Mouse (Mus musculus): Measurements from ENCODE around the gene Pifo.
"Not testable (repeated sequence)": the region's sequence is repeated elsewhere in the genome, so short reads cannot be mapped to it uniquely, and the experiment has no call there.

Pifo gene

DNA sequence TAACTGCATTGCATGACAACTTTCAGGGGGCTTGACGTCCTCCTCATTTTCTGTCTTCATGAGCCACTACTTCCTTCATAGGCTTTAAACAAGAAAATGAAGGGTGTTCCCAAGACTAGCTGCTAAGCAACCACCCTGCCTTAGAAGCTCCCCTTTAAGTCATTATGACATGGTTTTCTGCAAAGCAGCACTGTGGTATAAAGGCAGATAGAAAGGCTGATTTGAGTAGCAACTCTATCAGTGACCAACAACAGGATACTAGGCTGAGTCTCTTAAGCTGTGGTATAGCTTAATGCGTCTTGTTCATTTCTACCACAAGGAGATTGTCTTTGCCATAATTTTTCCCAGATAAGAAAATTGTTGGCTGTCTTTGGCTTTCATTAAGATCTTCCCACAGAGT lies at the start of gene Pifo:
Gene Pifo (minus strand): TSS at position 101 of the 400 bp plus-strand sequence.
- DNase-seq (ENCODE audit: low spot score in 2 of 2) = no peak

DNA sequence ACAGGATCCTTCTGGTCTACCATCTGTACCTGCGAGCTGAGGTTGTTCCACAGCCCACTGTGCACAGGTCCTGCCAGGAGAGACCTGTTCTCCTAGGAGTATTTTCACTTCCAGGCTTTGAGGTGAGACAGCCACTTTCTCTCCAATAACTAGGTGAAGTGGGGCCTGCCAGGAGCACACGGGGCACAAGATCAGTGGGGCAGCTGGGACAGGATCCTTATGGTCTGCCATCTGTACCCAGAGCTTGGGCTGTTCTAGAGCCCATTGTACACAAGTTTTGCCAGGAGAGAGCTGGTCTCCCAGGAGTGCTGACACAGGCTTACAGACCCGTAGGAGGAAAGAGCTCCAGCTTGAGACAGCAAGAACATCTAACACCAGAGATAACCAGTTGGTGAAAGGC lies 43.5 kb upstream of the Pifo start:
- no peak for DNase-seq (ENCODE audit: low spot score in 2 of 2)

DNA sequence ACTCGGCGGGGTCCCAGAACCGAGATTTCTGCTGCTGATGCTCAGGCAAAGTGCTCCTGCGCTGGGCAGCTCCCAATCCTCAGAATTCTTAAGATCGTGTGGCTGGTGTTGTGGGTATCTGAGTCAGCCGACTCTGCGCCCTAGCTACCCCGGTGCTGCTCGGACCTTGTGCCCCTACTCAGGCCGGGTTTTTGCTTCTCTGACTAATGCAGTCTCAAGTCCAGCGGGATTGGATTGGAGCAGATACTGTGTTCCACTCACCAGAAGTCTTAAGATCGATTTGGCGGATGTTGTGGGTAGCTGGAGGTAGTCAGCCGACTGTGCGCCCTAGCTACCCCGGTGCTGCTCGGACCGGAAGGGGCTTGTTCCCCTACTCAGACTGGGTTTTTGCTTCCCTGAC lies 37.5 kb upstream of the Pifo start:
- DNase-seq (ENCODE audit: low spot score in 2 of 2) = no peak

DNA sequence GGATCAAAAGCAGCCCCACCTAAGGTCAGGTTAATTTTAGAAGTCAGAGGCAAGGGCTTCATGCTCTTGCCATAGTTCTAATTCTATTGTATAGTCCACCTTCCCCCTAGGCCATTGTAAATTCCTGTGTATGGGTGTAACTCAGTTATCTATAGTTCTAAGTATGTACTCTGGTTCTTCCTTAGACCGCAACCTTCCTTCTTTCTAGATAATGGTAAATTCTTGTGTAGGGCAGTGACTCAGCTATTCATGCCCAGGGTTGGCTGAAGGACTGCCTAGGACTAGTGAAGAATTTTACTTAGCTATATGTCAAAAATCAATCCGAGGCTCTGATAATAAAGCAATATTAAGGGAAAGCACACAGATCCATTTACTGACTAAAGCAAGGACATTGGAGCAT lies 25.9 kb upstream of the Pifo start:
- DNase-seq (ENCODE audit: low spot score in 2 of 2) = no peak

DNA sequence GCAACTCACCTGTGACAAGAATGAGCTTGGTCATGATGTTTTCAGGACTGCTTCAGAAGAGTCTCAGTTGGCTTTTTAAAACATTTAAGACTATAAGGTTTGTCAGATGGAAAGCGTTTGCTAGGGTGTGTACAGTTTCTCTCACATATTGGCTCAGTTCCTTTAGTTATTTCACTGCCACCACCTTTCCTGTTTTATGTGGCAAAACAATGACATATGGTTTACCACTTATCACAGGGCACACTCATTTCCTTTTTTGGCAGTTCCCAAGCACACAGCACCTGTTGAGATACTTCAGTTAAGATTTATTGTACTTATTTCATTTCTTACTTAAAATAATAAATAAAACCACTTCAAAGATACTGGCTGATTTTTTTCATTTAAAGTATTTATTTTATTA lies 18.3 kb upstream of the Pifo start, which contains the start of gene Chil5:
Gene Chil5 (minus strand): TSS at position 34 of the 400 bp plus-strand sequence.
- no peak for DNase-seq (ENCODE audit: low spot score in 2 of 2)

DNA sequence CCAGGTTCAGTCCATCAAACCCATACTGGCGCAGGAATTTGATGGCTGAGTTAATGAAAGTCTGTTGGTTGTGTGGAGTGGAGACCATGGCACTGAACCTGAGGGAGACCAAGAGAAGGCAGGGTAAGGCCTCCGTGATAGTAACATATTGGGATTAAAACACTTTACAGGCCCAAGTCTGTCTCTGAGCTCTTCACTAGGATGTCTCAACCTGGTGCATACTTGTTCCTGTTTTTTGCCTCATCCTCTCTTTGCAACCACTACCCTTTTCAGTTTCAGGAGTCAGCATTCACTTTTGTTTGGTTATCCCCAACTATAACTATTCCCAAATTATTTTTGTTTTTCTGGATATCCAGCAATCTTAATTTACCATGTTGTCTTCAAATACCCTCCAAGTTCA lies 9.7 kb upstream of the Pifo start:
- no peak for DNase-seq (ENCODE audit: low spot score in 2 of 2)

DNA sequence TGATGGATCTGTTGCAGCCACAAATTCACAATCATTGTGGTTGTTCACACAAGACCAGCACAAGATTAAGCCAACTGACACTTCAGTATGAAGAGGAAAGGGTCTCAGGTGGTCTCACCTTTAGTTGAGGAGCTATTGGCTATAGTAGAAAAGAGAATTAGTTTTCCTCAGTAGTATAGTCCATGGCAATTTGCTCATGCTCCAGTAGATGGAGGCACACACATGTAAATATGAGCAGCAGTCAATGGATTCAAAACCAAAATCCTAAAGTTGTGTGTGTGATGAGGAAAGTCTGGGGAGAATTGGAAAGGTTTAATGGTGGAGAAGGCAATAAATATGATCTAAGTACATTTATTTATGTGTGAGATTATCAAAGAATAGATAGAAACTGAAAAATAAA lies 7.4 kb upstream of the Pifo start:
- DNase-seq (ENCODE audit: low spot score in 2 of 2) = no peak

DNA sequence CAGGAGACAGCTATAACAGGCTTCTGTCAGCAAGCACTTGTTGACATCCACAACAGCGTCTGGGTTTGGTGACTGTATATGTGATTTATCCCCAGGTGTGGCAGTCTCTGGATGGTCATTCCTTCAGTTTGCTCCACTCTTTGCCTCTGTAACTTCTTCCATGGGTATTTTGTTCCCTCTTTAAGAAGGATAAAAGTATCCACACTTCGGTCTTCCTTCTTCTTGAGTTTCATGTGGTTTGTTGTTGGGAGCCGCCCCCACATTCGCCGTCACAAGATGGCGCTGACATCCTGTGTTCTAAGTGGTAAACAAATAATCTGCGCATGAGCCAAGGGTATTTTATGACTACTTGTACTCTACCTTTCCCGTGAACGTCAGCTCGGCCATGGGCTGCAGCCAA lies 11.1 kb downstream of the Pifo start:
- DNase-seq (ENCODE audit: low spot score in 2 of 2) = not testable (repeated sequence)

DNA sequence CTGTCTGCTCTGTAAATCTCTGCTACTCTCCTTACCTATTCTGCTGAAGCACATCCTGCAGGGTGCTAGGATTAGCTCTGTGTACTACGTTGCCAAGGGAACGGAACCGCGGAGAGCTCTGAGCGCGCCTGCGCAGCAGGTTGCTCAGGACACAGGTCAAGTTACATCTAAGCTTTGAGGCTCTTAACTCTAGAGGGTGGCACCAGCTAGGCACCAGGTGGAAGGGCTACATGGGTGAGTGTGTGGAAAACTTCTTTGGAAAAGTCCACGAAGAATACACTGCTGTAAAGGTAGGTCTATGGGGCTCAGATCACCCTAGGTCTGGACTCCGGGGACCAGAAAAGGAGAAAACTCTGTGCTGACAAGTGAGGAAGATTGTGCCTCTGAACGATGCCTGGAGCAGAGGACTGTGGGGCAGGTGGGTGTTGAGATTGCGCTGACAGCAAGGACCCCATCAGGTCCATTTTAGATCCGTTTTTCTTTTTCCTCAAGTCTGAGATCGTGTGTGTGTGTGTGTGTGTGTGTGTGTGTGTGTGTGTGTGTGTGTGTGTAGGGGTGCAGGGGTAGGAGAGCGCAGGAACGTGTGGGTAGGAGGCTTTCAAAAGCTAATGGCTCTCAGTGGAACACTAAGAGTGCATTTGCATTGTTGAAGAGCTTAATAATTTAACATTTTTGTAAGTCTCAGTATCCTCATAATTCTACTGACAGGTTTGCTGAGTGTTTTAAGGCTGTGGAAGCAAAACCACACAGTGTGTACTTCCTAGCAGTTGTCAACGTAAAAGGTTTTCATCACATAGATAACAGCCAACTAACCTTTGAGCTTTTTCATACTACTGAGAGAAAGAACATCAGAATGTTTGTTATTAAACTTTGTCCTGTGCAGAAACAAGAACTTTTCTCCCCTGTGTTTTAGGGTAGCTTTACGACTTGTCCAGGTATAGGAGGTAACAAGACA lies 12.8 kb downstream of the Pifo start:
- peak in 1 of 2 experiments; percentile 20 for DNase-seq (ENCODE audit: low spot score in 2 of 2)

DNA sequence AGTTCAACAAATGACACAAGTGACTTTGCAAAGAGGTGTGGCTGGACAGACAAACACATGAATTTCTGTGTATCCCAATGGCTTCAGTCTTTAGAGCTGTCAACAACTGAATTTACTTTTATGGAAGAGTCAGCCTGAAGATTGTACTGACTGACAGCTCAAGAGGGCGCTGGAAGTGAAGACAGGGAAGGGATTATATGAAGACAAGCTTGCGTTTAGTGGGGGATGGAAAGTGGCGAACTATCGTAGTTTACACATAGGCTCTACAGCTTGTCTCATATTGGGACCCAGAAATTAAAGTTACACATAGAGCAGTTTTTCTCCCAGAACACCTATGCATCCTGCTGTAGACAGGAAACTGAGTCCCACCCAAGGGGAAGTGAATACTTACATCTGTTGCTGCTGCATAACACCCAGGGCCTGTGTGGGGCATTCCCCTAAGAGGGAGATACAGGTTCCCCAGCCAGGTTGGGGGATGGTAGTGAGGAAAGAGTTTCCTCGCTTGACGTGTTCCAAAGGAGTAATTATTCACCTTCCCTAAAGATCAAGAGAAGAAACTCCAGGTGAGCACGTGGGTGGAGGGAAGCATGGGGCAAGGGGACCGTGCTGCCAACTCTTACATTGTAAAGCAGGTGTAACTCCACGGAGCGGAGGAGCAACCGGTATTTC lies 13.6 kb downstream of the Pifo start:
- no peak for DNase-seq (ENCODE audit: low spot score in 2 of 2)

DNA sequence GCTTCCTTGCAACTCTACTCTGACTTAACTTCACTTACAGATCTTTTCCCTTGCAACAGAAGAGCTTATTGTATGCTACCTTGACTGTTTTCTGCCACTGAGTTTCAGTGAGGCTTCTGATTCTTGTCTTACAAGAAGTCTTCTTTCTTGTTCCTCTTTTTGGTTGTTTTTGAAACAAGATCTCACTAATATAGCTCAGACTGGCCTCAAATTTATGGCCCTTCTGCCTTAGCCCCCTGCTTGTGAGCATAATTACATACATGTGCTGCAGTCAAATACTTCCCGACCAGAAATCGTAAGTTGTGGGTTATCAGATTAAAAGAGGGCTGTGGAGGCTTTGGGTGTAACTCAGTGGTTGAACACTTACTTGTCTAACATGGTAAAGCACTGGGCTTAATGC lies 19.7 kb downstream of the Pifo start:
- no peak for DNase-seq (ENCODE audit: low spot score in 2 of 2)

DNA sequence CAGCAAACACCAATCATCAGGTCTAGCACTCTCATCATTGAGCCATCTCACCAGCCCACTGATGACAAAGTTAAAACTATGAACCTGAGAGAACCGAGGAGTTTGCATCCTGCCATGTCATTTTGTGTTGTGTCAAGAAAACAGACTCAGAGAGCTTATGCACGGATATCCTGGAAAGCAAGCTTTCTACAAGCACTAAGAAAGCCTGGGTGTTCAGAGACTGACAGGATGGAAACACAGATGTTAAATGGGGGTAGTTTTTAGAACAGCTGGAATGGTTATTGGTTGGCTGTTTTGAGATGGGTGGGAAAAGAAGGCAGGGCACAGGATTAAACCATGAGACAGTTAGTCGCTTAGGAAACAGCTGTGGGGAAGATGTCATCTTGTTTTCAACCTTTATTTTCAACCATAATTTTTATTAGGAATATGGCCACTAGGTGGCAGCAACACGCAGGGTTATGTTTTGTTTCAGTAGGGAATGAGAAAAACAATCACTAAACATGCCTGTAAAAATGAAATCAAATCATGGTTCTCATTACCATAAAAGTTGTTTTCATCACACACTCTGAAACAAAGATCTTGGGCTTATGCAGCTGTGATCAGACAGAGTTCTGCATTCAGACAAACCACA lies 22.7 kb downstream of the Pifo start:
- DNase-seq (ENCODE audit: low spot score in 2 of 2) = peak in 1 of 2 experiments; percentile 32

DNA sequence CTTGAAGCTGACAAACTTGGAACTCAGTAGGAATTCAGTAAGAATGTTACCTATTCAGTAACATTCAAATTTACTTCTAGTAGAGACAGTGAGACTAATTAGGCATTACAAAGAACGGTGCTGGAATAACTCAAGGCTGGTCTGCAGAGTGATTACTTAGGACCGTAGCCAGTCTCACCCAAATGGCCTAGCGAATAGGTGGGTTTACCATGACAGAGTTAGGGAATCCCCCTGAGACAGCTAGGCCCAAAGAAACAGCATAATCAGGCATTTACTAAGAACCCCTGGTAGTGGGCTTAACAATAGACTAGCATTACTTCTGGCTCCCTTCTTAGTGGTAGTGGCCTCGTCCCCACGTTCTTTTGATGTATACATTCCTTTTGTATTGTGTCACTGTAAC lies 24.8 kb downstream of the Pifo start:
- not testable (repeated sequence) for DNase-seq (ENCODE audit: low spot score in 2 of 2)

DNA sequence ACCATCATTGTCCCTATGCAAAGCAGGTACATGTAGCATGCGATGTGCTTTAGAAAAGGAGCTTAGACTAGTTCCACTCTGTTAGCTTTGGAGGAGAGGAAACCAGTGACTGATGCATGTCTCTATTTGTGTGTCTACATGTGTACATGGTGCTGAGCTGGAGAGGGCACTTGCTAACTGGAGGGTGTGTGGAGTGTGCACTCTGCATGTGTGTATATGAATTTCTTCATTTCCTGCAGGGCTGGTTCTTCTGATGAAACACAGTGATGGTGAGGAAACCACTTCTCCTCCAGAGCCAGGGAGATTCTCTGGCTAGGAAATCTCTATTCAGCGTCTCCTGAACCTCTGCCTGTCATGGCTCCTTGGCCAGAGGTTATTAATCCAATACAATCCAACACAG lies 40.3 kb downstream of the Pifo start:
- DNase-seq (ENCODE audit: low spot score in 2 of 2) = no peak

DNA sequence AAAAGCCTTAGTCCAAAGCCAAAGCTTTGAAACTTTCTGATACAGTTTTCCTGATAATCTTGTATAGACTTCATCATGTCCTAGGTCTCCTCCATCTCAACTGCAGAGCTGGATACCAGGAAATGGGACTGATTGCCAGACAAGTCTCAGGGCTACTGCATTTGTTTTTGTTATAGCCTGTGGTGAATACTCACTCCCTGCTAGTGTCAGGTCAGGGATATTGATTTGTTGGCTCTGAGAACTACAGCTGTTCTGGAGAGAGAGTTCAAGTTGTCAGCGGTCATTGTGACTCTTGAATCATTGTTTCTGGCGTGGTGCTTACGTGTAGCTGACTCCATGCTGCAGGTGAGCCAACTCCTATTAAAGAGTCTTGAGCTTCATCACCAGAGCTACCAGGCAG lies 41.0 kb downstream of the Pifo start, which contains the start of gene Ovgp1:
Gene Ovgp1 (plus strand): TSS at position 301 of the 400 bp plus-strand sequence.
- no peak for DNase-seq (ENCODE audit: low spot score in 2 of 2)

DNA sequence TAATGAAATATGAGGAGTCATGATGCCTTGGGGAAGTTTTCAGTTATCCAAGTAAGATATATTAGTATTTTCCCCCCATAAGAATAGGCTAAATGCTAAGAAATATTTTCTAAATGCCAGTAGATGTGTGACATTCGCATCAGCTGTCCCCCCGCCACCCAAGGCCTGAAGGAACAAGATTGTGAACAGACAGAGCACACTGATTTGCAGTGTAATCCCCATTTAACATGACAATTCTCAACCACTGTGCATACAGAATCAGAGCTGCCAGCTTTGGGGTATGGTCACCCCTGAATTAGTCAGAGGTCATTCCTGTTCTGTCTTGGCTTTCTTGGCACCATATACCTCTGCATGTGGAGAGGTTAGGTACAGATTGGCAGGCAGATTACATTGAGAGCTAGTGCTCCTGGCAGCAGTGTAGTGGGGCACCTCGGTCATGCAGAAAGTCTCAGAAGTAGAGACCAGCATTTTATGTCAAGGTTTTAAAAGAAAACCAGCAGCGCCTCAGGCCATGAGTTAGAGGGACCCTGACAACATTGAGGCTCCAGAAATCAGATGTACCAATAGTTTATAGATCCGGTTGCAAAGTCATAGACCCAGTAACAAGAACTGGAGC lies 42.5 kb downstream of the Pifo start:
- DNase-seq (ENCODE audit: low spot score in 2 of 2) = no peak

DNA sequence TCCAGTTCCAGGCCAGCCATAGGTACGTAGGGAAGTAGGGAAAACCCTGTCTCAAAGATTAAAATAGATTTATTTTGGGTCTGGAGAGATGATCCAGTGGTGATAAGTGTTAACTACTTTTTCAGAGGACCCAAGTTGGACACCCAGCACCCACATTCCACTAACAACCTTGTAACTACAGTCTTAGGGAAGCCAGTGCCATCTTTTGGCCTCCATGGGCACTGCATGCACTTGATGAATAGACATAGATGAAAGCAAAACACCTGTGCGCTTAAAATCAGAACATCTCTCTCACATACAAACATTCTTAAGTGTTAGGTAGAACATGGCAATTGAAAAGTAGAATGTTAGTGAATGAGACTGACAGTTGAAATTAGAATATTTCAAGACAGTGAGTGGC lies 53.7 kb downstream of the Pifo start:
- DNase-seq (ENCODE audit: low spot score in 2 of 2) = no peak

DNA sequence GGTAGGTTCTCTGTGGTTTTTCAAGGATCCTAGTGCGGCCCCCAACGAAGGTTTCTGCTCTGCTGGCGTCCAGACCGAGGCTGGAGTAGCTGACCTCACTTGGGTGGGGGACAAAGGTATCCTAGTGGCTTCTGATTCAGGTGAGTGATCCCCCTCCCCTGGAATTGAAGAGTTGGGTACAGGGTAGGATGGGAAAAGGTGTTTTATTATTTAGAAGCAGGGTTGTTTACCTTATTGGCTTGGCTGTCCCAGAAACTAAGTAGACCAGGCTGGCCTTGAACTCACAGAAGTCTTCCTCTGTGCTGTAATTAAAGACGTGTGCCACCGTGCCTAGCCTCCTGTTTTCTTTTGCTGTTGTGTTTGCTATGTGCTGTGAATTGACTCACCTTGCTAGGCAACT lies 54.4 kb downstream of the Pifo start, which contains the start of gene Atp5f1:
Gene Atp5f1 (minus strand): TSS at position 101 of the 400 bp plus-strand sequence.
- DNase-seq (ENCODE audit: low spot score in 2 of 2) = peak in 1 of 2 experiments; percentile 48

DNA sequence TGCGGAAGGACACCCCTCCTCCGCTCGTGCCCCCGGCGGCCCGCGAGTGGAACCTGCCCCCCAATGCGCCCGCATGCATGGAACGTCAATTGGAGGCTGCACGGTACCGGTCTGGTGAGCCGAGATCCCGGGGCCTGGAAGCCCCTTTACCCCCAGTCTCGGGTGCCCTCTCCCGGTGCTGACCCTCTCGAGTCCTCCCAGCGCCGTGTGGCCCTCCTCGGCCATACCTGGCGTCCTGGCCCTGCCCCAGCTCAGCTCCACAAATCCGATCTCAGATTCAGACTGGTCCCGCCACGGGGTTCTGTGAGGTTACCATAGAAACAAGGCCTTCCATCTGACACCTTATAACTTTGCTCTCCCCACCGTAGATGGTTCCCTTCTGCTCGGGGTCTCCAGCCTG lies 54.9 kb downstream of the Pifo start:
- no peak for DNase-seq (ENCODE audit: low spot score in 2 of 2)

DNA sequence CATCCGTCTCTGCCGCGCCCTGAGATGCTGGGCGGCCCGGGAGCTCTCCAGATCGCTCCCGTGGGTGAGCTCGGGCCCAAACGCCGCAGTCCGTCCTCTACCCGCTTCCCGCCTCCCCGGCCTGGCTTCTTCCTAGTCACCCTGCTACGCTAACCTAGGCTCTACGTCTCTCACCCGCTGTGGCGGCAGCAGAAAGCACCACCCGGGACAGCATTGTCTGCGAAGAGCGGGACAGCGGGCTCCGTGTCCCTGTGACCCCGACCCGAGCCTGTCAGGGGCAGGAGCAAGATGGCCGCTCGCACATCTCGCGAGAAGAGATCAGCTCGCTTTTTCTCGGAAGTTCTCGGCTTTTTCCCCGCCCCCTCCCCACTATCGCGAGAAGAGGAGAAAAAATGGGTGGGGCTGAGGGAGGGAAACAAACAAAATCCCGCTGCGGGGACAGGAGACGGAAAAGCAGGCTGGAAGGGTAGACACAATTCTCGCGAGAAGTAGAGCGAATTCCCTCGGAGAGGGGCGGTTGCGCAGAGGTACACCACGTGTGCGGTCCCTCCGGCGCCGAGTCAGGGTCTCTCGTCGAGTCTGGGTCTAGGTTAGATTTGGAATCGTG lies 55.4 kb downstream of the Pifo start, which contains the start of gene Wdr77:
Gene Wdr77 (plus strand): TSS at position 396 of the 607 bp plus-strand sequence.
- peak; percentile 94 for DNase-seq (ENCODE audit: low spot score in 2 of 2)

DNA sequence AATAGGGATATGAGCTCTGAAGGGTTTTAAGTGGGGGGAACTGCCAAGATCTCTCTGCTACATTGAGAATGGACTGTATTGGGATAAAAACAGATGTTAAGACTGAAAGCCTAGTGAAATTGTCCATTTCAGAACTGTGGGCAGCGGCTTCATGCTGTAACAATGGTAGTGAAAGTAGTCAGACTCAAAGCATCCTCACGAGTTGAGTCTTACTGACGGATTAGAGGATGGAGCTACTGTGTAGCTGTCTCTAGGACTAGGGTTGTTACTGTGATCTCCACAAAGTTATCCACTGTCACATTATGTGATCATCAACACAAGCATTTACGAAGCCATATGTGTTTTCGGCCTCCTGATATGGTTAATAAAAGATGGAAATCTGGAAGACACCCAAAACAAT lies 56.2 kb downstream of the Pifo start:
- no peak for DNase-seq (ENCODE audit: low spot score in 2 of 2)

All from frontal cortex, postnatal 10 days (tissue).